Mouse (Mus musculus) adrenal gland, adult (tissue): ENCODE measurements around the gene Cmip.

Experiments used
- DNase-seq, 2 experiments: peaks; one replicate each; pipeline ENCODE4 v3.0.0; 2022 to 2023; ENCODE audit warnings: low spot score in 1 of 2; ENCODE audit not compliant: inconsistent age in 2 of 2

The Cmip gene

DNA sequence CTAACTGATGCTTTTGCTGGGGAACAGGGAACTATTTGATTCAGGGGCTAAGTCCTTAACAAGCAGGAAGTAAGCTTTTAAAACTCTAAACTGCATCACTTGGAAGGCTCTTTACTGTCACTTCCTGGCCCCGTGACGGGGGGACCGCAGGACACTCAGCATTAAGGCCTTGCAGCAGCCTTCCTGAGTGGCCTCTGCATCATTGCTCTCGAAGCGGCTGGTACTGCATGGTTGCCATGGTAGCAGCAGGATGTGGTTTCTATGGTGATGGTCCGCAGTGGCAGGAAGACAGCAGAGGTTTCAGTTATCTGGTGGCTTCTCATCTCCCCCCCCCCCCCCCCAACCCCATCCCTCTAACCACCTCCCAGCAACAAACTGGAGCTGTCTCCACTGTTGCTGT, 65.2 kb downstream of the Cmip start:
- no peak for DNase-seq

GRCm38 (mm10) chr8:117322715-117323310, 65.9 kb downstream of the Cmip start:
- DNase-seq = no peak

- DNase-seq = peak in 1 of 2 experiments; percentile 67
Measured at GRCm38 (mm10) chr8:117324821-117325220, 68.0 kb downstream of the Cmip start.

- no peak for DNase-seq
Measured at GRCm38 (mm10) chr8:117326735-117327134, 69.9 kb downstream of the Cmip start.

- DNase-seq = no peak
Measured at GRCm38 (mm10) chr8:117327385-117327837, 70.5 kb downstream of the Cmip start.

DNA sequence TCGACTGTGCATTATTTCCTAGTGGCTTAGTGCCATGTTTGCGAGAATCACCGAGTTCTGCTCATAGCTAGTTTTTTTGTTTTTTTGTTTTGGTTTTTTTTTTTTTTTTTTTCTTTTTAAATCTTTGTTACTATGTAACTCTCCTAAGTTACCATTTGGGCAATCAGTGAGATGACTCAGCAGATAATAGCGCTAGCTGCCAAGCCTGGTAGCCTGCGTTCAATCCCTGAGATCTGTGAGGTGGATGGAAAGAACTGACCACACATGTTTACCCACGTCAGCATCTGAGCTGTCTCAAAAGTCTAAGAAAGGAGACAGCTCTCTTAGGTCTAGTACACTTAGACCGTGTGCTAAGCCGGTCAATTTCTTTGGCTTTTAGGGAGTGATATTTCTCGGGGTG, 71.9 kb downstream of the Cmip start:
- peak in 1 of 2 experiments; percentile 69 for DNase-seq

GRCm38 (mm10) chr8:117329167-117329566, 72.3 kb downstream of the Cmip start:
- no peak for DNase-seq

DNA sequence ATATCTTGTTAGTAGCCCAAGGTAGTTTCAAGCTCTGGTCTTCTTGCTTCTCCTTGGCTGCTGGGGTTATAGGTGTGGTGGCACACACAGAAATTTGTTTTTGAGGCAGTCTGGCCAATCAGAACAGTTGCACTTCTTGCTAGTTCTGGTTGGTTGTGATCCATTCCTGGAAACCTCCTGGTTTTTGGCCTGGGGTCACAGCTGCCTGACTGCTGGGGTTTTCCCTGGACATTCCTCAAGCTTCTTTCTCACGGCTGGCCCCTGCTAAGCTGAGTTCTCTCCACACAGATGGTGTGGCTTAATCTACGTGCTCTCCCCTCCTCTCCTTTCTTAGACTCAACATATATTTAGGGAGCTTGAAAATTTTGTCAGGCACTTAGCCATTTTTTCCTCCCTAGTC, 73.0 kb downstream of the Cmip start:
- DNase-seq = no peak

- peak; percentile 35 to 51 for DNase-seq
Measured at GRCm38 (mm10) chr8:117332229-117333010, 75.6 kb downstream of the Cmip start.

- DNase-seq = peak; percentile 88 to 95
Measured at GRCm38 (mm10) chr8:117333619-117334018, 76.8 kb downstream of the Cmip start.

DNA sequence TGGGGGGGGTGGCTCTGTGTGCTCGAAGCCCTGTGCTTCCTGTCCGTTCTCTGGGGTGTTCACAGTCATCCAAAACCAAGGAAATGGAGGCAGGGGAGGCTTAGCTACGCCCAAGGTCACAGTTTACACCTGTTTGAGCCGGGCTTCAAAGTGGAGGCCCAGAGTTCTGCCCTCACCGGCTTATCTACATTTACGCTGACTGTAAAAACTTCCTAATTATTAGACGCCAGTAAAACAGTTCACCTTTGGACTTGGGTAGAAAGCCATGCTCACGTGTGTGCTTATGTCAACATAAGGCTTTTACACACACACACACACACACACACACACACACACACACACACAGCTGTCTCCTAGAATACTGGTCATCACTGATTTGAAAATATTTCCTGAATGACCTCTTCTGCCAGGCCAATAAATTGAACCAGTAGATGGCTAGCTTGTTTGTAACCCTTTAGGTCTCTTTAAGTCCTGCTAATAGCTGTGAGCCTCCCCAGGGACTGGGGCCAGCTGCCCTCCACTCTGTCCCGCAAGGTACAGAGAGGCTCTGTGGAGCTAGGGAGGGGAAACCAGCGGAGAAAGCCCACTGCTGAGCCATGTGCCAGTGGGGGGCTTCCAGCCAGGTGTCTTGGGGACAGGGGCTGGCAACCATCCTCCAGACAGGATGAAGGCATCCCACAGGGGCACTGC, 77.3 kb downstream of the Cmip start:
- DNase-seq = no peak

DNA sequence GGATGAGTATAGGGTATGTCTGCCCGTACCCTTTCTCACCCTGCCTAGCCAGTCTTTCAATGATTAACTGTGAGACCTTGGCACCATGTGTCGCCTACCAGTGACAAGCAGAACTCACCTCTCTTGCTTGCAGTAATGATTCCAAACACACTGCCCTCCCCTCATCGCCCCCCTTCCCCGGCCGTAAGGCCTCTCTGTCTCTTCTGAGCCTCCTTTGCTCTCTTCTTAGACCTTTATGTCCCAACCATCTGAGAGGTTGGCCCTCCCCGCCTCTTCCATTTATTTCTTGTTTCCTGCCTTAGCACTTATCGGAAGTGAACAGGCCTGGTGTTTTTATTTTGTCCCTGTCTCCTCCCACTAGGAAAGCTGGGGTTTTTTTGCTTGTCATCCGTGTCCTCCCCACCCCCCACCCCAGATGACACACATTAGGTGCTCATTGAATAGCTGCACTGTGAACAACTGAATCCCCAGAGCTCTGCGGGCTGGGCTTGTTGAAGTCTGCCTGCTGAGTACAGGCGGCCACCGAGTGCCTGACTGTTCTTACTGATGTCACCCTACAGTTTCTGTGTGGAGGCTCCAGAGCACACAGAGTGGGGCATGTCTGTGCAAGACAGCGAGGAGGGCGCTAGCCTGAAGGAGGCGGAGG, 78.0 kb downstream of the Cmip start:
- DNase-seq = peak in 1 of 2 experiments; percentile 73

DNA sequence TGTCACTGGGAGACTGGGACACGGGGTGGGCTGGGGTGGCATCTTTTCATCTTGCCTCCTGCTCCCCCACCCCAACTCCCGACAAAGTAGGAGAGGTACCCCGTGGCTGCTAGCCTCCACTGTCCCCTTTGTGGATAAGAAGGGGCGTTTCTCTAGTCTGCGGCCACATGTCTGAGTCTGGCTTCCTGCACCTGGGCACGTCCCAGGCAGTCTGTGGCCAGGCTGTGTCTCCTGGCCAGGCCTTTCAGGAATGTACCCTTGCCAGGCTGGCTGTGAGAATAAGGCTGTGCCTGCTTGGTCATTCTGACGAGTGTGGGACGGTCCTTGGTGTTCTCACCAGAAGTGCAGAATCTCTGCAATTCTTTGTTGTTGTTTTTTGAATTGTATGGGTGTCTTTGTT, 78.6 kb downstream of the Cmip start:
- DNase-seq = no peak

- peak in 1 of 2 experiments; percentile 73 for DNase-seq
Measured at GRCm38 (mm10) chr8:117337188-117337587, 80.3 kb downstream of the Cmip start.

DNA sequence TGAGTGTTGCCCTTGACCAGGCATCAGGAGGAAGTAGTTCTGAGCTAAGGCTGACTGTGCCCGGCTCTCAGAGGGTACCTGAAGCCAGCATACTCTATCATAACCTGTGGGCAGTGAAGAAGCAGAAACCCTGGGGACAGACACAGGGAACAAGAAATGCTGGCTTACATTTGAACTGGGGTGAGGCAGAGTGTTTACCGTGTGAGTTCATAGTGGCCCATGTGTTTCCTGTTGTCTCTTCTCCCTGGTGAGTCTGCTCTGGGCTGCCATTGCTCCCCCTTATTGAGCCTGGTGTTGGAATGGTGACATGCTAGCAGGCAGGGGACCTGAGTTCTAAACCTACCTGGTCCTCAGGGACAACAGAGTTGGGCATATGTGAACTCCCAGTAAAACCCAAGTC, 81.8 kb downstream of the Cmip start:
- peak in 1 of 2 experiments; percentile 56 for DNase-seq

GRCm38 (mm10) chr8:117339296-117339957, 82.6 kb downstream of the Cmip start:
- DNase-seq = peak; percentile 56 to 86

DNA sequence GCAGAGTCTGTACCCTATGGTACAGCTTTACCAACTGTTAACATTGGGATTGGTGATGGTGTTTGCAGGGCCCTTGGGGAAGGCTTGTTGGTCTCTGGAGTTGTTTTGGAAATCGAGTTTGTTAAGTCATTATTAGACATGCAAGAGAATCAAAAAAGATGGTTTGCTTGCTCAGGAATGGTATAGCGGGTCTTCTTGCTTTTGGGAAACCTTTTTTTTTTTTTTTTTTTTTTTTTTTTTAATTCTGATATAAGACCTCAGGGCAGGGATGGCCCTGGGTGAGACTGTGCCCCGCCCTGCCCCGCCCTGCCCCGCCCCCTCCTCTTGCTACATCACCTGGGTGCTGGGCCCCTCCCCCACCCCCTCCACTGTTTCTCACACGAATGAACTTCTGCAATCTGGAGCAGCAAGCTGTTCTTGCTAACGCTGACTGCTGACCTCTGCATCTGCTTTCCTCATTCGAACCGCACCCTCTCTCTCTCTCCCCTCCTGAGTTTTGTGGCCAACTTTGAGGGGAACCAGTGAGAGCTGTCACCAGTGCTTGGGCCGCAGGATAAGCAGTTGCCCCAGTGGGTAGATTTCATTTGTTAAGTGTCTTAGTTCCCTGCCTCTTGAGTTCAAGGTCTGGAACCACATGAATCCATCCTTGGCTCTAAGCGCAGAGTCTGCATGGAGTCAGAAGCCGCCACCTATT, 83.2 kb downstream of the Cmip start:
- DNase-seq = peak; percentile 57 to 88

DNA sequence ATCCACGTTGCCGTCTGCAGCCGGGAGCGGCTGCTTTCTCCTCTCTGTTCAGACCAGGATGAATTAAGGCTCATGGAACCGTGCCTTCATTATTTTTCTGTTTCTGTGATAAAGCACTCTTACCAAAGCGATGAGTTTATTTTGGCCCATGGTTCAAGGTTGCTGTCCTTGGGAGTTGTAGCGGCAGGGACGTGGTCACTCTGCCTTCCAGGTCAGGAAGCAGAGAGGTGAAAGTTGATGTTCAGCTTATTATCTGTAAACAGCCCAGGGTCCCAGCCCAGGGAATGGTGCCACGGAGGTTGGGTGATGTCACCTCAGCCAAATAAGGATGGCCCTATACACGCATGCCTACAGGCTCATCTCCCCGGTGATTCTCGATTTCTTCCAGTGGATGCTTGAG, 83.9 kb downstream of the Cmip start:
- DNase-seq = peak; percentile 74 to 93

- DNase-seq = no peak
Measured at GRCm38 (mm10) chr8:117342735-117343385, 86.0 kb downstream of the Cmip start.

- no peak for DNase-seq
Measured at GRCm38 (mm10) chr8:117343484-117343883, 86.6 kb downstream of the Cmip start.
